Mouse (Mus musculus) heart, postnatal 0 days (tissue): ENCODE results near the gene Hyou1. TPM values are rescaled to one million over a fixed set of nuclear protein-coding genes. Genes with fewer than 3 reads are reported as not detected.
"Not testable (repeated sequence)": the region's sequence is repeated elsewhere in the genome, so short reads cannot be mapped to it uniquely, and the experiment has no call there.

Experiments used
- ATAC-seq: fragments of 200-750 bp; cut with Nextera tagmentation; 2 replicates; pipeline ENCODE4 v1.8.0; 2017; ENCODE audit warnings: low read depth, moderate number of reproducible peaks, moderate library complexity; ENCODE audit not compliant: insufficient read depth
- DNase-seq: peaks from one replicate; pipeline ENCODE4 v3.0.0-alpha.2; 2016; ENCODE audit warnings: low spot score
- H3K27ac ChIP-seq: fragments of 300-500 bp; sonication (generic); 2 replicates; pipeline ENCODE4 v1.5.1; 2014; ENCODE audit warnings: low read depth, mild to moderate bottlenecking
- H3K27me3 ChIP-seq: fragments of 300-500 bp; sonication (generic); 2 replicates; pipeline ENCODE4 v1.6.1; 2014; ENCODE audit warnings: low read length, mixed read lengths; ENCODE audit not compliant: control insufficient read depth, insufficient read depth
- H3K36me3 ChIP-seq: fragments of 300-500 bp; sonication (generic); replicated peaks from 2 replicates; pipeline ENCODE4 v1.6.1; 2014; ENCODE audit warnings: low read length, mixed read lengths; ENCODE audit not compliant: control insufficient read depth, insufficient read depth
- H3K4me1 ChIP-seq: fragments of 300-500 bp; sonication (generic); 2 replicates; pipeline ENCODE4 v1.6.1; 2014; ENCODE audit warnings: antibody characterized with exemption; ENCODE audit not compliant: control insufficient read depth, insufficient read depth
- H3K4me2 ChIP-seq: fragments of 300-500 bp; sonication (generic); 2 replicates; pipeline ENCODE4 v1.6.1; 2014; ENCODE audit warnings: low read depth, mild to moderate bottlenecking, low read length, moderate library complexity
- H3K4me3 ChIP-seq: fragments of 300-500 bp; sonication (generic); 2 replicates; pipeline ENCODE4 v1.5.1; 2014; ENCODE audit warnings: low read depth, low read length
- H3K9ac ChIP-seq: fragments of 300-500 bp; sonication (generic); replicated peaks from 2 replicates; pipeline ENCODE4 v1.6.1; 2014; ENCODE audit warnings: low read depth, low read length, mixed read lengths
- H3K9me3 ChIP-seq: fragments of 300-500 bp; sonication (generic); replicated peaks from 2 replicates; pipeline ENCODE4 v1.6.1; 2016; ENCODE audit warnings: low read length; ENCODE audit not compliant: control insufficient read depth
- CTCF ChIP-seq: IDR thresholded peaks from 2 replicates; pipeline ENCODE4 v1.5.1; 2016; ENCODE audit warnings: antibody characterized with exemption, control low read depth, low read depth
- EP300 ChIP-seq: IDR thresholded peaks from 2 replicates; pipeline ENCODE4 v1.6.1; 2016; ENCODE audit warnings: antibody characterized with exemption, low read depth
- WGBS: fragments of 180-500 bp; shearing (Covaris S2); extraction: QIAGEN DNeasy Blood & Tissue Kit; methylation state at CpG from one replicate; pipeline ENCODE4 v1.1.7; 2014; 5-methylcytosine and 5-hydroxymethylcytosine counted together
- polyA plus RNA-seq: library from polyadenylated mRNA; unstranded; fragments of >200 nt; fragmentation: Nextera tagmentation; extraction: Ambion mirVana; gene quantifications from 2 replicates; pipeline ENCODE4 v1.2.1, GENCODE M21; 2015
- total RNA-seq: library from RNA; depleted of rRNA; stranded (reverse); fragments of >200 nt; gene quantifications from 2 replicates; pipeline ENCODE4 v1.2.3, GENCODE M21; 2014; ENCODE audit warnings: low replicate concordance

Gene Hyou1
- total and polyA plus RNA-seq, 2 experiments from 2014 or later, result 5.4 to 37.8 TPM

GRCm38 (mm10) chr9:44406906-44407751 lies 27.8 kb downstream of the Hyou1 start, which contains the start of the genes Rps25 and Trappc4:
TSS of gene Rps25 (plus strand) at chr9:44407139.
TSS of gene Trappc4 (minus strand) at chr9:44407600.
- Histone ChIP-seq H3K27ac (peak within 1 kb of the TSS; percentile 86), H3K36me3 (peaks cover 58% of the 10 kb centered on the region), H3K27me3 (no peaks in the 10 kb centered on the region), H3K9me3 (no peaks in the 10 kb centered on the region), H3K4me2 (peak within 1 kb of the TSS; percentile 75), H3K4me1 (peaks cover 18% of the 10 kb centered on the region), H3K4me3 (peak within 1 kb of the TSS; percentile 77), H3K9ac (peak within 1 kb of the TSS; percentile 73)
- WGBS, result 1% methylated on average over 51 of the region's 51 CpGs
- ATAC-seq (peak; percentile 96), DNase-seq (peak; percentile 95)
- TF ChIP-seq EP300 (no peak), CTCF (no peak)

GRCm38 (mm10) chr9:44407752-44408097 lies 28.4 kb downstream of the Hyou1 start:
- Histone ChIP-seq H3K9ac (peak overlapping the region; percentile 73), H3K4me3 (peak overlapping the region; percentile 77), H3K4me2 (peak overlapping the region; percentile 75), H3K27ac (peak overlapping the region; percentile 86), H3K9me3 (no peaks in the 10 kb centered on the region), H3K36me3 (peaks cover 58% of the 10 kb centered on the region), H3K4me1 (peaks cover 18% of the 10 kb centered on the region), H3K27me3 (no peaks in the 10 kb centered on the region)
- TF ChIP-seq CTCF, result no peak
- 0 out of 2 replicates have a peak, but pooled peaks have one; percentile 1 for TF ChIP-seq EP300
- under 1% methylated on average over 24 of the region's 24 CpGs for WGBS
- ATAC-seq (peak; percentile 33; the same call in 1 of the 2 replicates), DNase-seq (no peak)

DNA sequence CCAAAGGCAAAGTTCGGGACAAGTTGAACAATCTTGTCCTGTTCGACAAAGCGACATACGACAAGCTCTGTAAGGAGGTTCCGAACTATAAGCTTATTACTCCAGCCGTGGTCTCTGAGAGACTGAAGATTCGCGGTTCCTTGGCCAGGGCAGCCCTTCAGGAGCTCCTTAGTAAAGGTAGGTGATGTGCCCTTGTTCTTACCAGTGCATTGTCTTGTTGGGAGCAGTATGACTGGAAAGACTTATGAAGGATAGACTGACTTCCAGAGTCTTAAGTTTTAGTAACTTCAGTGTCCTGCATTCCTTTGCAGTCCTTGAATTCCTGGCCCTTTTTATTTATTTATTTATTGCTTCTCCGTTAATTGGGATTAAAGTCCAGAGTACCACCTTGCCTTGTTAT lies 29.4 kb downstream of the Hyou1 start:
- not testable (repeated sequence) for H3K9ac ChIP-seq, ATAC-seq, DNase-seq, H3K27me3 ChIP-seq, H3K27ac ChIP-seq, H3K9me3 ChIP-seq
- 75% methylated on average over 9 of the region's 9 CpGs for WGBS
- H3K36me3 ChIP-seq, result peaks cover 58% of the 10 kb centered on the region
- H3K4me1 ChIP-seq, result peaks cover 18% of the 10 kb centered on the region
- peak overlapping the region; percentile 75 for H3K4me2 ChIP-seq
- peak overlapping the region; percentile 77 for H3K4me3 ChIP-seq

- H3K9ac ChIP-seq, result no peak overlapping the region
- 82% methylated on average over 2 of the region's 2 CpGs for WGBS
- H3K27me3 ChIP-seq, result no peaks in the 10 kb centered on the region
- no peak overlapping the region for H3K27ac ChIP-seq
- ATAC-seq, result no peak
- TF ChIP-seq CTCF (no peak), EP300 (no peak)
- no peak overlapping the region for H3K4me3 ChIP-seq
- peaks cover 53% of the 10 kb centered on the region for H3K36me3 ChIP-seq
- no peak overlapping the region for H3K4me2 ChIP-seq
- H3K4me1 ChIP-seq, result peaks cover 18% of the 10 kb centered on the region
- H3K9me3 ChIP-seq, result no peaks in the 10 kb centered on the region
- no peak for DNase-seq
Observed at GRCm38 (mm10) chr9:44410647-44411336, 31.5 kb downstream of the Hyou1 start.

DNA sequence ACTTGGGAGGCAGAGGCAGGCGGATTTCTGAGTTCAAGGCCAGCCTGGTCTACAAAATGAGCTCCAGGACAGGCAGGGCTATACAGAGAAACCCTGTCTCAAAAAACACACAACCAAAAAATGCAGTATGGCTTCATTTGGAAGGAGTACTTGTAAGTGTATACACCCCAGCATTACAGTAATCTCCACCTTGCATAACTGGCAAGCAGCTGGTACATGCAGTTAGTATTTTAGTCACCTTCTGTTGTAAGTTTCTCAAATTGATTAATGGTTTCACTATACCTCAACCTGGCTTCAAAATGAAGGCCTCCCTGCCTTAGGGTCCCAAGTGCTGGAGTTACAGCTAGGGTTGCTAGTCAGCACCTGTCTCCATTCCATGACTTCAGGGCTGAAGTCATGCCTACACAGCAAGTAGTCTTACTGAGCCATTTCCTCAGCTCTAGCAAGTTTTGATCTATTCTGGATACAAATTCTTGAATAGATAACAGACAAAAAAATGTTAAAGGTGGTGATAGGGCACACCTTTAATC lies 32.4 kb downstream of the Hyou1 start:
- Histone ChIP-seq H3K27me3 (no peaks in the 10 kb centered on the region), H3K27ac (no peak overlapping the region), H3K4me3 (no peak overlapping the region), H3K9ac (no peak overlapping the region), H3K9me3 (no peaks in the 10 kb centered on the region), H3K4me2 (no peak overlapping the region), H3K36me3 (peaks cover 58% of the 10 kb centered on the region), H3K4me1 (peaks cover 12% of the 10 kb centered on the region)
- ATAC-seq, result no peak
- DNase-seq, result no peak
- TF ChIP-seq CTCF (no peak), EP300 (no peak)
- 85% methylated on average over 1 of the region's 1 CpGs for WGBS
